Mouse (Mus musculus): ENCODE results near the gene Rsbn1. TPM values are rescaled to one million over a fixed set of nuclear protein-coding genes. Genes with fewer than 3 reads are reported as not detected.

Rsbn1 gene
- 25.5 and 29.1 TPM in 2 replicates for polyA plus RNA-seq (2012)

DNA sequence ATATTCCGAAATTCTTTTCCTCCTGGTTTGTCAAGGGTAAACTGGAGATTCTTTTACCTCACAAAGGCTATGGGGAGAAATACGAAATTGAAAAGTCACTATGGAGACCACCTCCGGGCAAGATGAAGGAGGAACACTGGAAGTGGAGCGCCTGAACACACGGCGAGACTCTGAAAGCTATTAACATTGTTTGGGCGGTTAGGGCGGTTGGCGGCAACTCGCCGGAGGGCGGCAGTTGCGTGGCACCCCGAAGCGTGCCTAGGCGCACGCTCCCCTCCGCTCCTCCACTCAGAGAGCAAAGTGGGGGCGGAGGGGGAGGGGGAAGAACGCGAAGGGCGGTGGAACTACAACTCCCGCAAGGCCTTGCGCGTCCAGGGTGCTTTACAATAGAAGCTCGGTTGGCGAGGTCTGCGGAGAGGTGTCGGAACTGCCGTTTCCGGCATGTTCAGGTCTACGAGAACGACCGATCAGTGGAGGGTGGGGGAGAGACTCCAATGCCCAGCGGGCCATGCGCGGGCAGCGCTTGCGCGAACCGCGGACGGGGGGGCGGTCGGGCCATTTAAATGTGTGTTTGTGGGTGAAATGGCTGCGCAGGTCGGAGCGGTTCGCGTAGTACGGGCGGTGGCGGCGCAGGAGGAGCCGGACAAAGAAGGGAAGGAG, at the start of gene Rsbn1:
Rsbn1 (plus strand) TSS at position 111 of the 660 bp plus-strand sequence.

GRCm38 (mm10) chr3:103967861-103968691, 54.2 kb downstream of the Rsbn1 start, which contains the start of gene Phtf1:
Phtf1 (plus strand) TSS chr3:103968110.

Other genes with a start within 250 kb of the Rsbn1 start
- 0.03 and 0.10 TPM in 2 replicates for gene Olfml3, start 176.1 kb upstream of the Rsbn1 start, polyA plus RNA-seq (2012)
- gene Gm10964, start 174.8 kb upstream of the Rsbn1 start, polyA plus RNA-seq (2012), result not detected in 2 replicates
- gene Hipk1, start 122.6 kb upstream of the Rsbn1 start, polyA plus RNA-seq (2012), result 47.1 and 56.4 TPM in 2 replicates
- gene Dclre1b, start 104.7 kb upstream of the Rsbn1 start, polyA plus RNA-seq (2012), result 2.8 and 4.4 TPM in 2 replicates
- 3.8 and 4.4 TPM in 2 replicates for gene Ap4b1, start 104.6 kb upstream of the Rsbn1 start, polyA plus RNA-seq (2012)
- gene Gm43064, start 104.5 kb upstream of the Rsbn1 start, polyA plus RNA-seq (2012), result 0.08 and 0.28 TPM in 2 replicates
- gene Bcl2l15, start 81.5 kb upstream of the Rsbn1 start, polyA plus RNA-seq (2012), result 0.28 TPM in 1 of 2 replicates, not detected in the other
- 3.9 and 6.0 TPM in 2 replicates for gene Ptpn22, start 54.3 kb upstream of the Rsbn1 start, polyA plus RNA-seq (2012)
- 15.3 and 17.8 TPM in 2 replicates for gene Phtf1, start 54.0 kb downstream of the Rsbn1 start, polyA plus RNA-seq (2012)

All from megakaryocyte-erythroid progenitor cell, adult 5 weeks (primary cell).